Mouse (Mus musculus) T-cell, adult 2 months (primary cell): ENCODE data around the gene Gm29427.

Experiments
- DNase-seq: peaks from one replicate; pipeline ENCODE4 v3.0.0; 2022; ENCODE audit warnings: low spot score

The Gm29427 gene

GRCm38 (mm10) chr1:130715561-130716217, at the start of gene Gm29427:
Gene Gm29427 (minus strand): TSS chr1:130715799.
- peak; percentile 99 for DNase-seq

GRCm38 (mm10) chr1:130764027-130764461, 48.4 kb upstream of the Gm29427 start:
- DNase-seq = no peak

GRCm38 (mm10) chr1:130762045-130762760, 46.6 kb upstream of the Gm29427 start:
- DNase-seq = no peak

- no peak for DNase-seq
Observed at GRCm38 (mm10) chr1:130761597-130761996, 46.0 kb upstream of the Gm29427 start.

- DNase-seq = no peak
Observed at GRCm38 (mm10) chr1:130759689-130760088, 44.1 kb upstream of the Gm29427 start.

- DNase-seq = no peak
Observed at GRCm38 (mm10) chr1:130746819-130747218, 31.2 kb upstream of the Gm29427 start.

- no peak for DNase-seq
Observed at GRCm38 (mm10) chr1:130745591-130745990, 30.0 kb upstream of the Gm29427 start.

- DNase-seq = no peak
Observed at GRCm38 (mm10) chr1:130744961-130745360, 29.4 kb upstream of the Gm29427 start.

- no peak for DNase-seq
Observed at GRCm38 (mm10) chr1:130744217-130744616, 28.6 kb upstream of the Gm29427 start.

- DNase-seq = no peak
Observed at GRCm38 (mm10) chr1:130743775-130744174, 28.2 kb upstream of the Gm29427 start.

GRCm38 (mm10) chr1:130742201-130742600, 26.6 kb upstream of the Gm29427 start:
- DNase-seq = no peak

- DNase-seq = no peak
Observed at GRCm38 (mm10) chr1:130740781-130741720, 25.5 kb upstream of the Gm29427 start.

- DNase-seq = no peak
Observed at GRCm38 (mm10) chr1:130740227-130740648, 24.6 kb upstream of the Gm29427 start.

GRCm38 (mm10) chr1:130739636-130740035, 24.0 kb upstream of the Gm29427 start:
- no peak for DNase-seq

- DNase-seq = no peak
Observed at GRCm38 (mm10) chr1:130738551-130739106, 23.0 kb upstream of the Gm29427 start.

- DNase-seq = no peak
Observed at GRCm38 (mm10) chr1:130737916-130738315, 22.3 kb upstream of the Gm29427 start.

- no peak for DNase-seq
Observed at GRCm38 (mm10) chr1:130737411-130737881, 21.8 kb upstream of the Gm29427 start.

- no peak for DNase-seq
Observed at GRCm38 (mm10) chr1:130734852-130735251, 19.3 kb upstream of the Gm29427 start.

- DNase-seq = no peak
Observed at GRCm38 (mm10) chr1:130734452-130734851, 18.9 kb upstream of the Gm29427 start.

GRCm38 (mm10) chr1:130733671-130734070, 18.1 kb upstream of the Gm29427 start:
- no peak for DNase-seq

- DNase-seq = no peak
Observed at GRCm38 (mm10) chr1:130732706-130733658, 17.4 kb upstream of the Gm29427 start.
